Mouse (Mus musculus): ENCODE measurements at regions not wholly inside any gene's neighbourhood (a gene's known extent, or its start where the extent isn't known, plus 50 kb on each side); places are given as distances from the start of the nearest gene placed in this dataset.
A peak's percentile ranks its signal among the peaks of the same experiment; 100 is the strongest.

DNA sequence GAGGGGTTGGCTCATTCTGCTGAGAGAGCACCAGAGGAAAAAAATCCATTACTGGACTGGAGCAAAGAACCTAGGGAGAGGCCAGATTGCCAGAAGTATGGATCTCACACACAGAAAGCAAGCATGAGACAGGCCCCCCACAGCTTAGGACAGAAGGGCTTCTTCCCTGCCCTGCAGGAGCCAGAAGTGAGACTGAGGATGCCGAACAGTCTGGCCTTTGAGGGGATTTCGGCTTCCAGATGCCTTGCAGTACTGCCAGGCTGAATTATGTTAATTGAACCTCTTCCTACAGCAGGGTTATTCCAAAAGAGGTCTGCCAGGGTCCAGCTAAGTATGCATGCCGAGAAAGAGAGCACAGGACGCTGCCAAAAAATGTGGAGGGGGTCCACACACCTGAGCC lies 71.4 kb upstream of the Adgrl4 start:
- DNase-seq (ENCODE audit: low read depth): no peak

DNA sequence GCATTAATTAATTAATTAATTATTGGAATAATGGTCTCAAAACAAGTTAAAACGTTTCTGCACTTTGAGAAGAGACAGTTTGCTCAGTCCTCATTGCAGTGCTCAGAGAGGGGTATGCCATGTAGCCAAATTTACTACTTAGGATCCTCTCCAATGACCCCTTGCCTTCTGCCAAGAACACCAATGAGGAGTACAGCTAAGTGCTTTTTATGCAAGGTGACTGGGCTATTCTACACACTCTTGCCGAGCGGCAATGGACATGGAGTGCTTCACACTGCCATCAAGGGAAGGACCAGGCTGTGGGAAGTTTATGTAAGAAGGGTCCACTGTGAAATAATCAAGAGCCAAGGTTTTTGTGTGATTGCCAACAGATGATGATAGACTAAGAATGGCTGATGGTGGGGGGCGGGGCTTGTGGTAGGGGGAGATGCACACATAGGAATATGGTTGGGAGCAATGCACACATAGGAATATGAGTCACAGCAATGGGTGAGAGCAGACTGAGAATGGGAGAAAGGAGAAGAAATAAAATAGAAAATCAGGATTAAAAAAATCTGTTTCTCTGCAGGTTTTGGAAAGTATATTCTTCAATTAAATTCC lies 70.9 kb upstream of the Adgrl4 start:
- DNase-seq (ENCODE audit: low read depth): no peak

DNA sequence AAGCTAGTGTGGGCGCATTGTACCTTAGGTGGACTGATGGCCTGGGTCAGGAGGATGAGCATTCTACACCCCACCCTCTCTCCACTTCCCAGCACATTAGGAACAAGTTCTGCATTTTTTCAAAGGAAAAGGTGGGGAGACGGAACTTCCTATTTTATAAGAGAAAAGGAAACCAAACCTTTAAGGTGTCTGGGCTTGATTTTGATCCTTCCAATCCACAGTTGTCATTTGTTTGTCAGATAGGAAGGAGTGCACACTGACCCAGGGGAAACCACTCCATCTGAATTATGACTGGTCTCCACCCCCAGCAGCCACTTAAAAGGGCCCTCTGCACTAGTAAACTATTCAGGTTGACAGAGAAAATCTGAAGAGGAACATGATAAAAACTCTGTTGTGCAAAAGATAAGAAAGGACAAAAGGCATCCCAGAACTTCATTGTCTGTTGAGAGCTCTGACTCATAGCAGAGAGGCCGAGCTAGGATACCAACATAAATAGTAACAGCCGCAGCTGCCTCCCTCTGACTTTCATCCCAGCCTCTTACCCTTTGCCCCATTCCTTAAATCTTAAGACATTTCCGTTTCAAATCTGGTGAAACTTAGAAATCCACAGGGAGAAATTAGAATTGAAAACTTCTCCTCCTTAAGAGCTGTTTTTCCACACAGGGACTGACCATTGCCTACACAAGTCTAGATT lies 54.2 kb upstream of the Adgrl4 start:
- peak; percentile 60 for DNase-seq (ENCODE audit: low read depth)

DNA sequence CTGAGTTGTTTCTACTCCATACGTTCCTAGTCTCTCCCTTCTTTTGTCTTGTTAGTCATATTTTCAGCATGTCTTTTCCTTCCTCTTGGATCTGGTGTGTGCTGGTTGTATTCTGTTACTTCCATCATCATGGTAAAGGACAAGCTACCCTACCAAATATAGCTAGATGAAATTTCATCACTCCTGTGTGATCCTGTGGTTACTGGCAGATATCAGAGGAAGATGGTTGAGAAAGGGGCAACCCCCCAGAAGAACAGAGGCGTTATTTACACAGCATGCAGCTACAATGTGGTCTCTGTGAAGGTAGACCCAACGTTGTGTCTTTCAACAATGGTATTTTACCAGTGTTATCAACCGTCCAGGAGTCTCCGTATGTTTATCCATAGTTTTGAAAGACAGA lies 52.8 kb upstream of the Adgrl4 start:
- no peak for DNase-seq (ENCODE audit: low read depth)

DNA sequence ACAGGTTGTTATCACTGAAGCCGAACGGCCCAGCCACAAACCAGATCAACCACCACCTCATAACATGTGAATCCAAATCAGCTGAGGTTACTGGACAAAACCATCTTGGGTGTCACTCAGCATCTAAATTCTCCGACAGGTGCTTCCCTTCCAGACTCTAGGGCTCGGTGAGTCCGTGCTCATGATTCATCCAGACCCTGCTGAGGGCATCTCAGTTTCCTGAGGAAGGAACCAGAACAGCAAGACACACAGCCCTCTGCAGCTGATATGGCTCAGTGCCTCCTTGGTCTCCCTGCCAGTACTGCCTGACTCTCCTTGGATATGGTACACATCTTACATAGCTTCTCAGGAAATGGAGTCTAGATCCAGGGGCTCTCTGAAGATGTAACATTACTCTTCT lies 51.6 kb upstream of the Adgrl4 start:
- no peak for DNase-seq (ENCODE audit: low read depth)

All from NIH3T3 (cell line).